Mouse (Mus musculus): ENCODE data around the gene Clec4n. TPM values are rescaled to one million over a fixed set of nuclear protein-coding genes. Genes with fewer than 3 reads are reported as not detected.

The Clec4n gene
- polyA plus RNA-seq, 1 experiment = not detected

- Histone ChIP-seq H3K4me3 (ENCODE audit: low read depth, low read length) (no peak overlapping the region), H3K9ac (ENCODE audit: low read depth, poor library complexity, severe bottlenecking) (no peak overlapping the region), H3K4me1 (ENCODE audit: control insufficient read depth, insufficient read depth, low read length) (no peaks in the 10 kb centered on the region), H3K27ac (ENCODE audit: insufficient read depth, low read length) (no peak overlapping the region), H3K36me3 (ENCODE audit: control insufficient read depth, insufficient read depth, low read length, poor library complexity, severe bottlenecking) (no peaks in the 10 kb centered on the region), H3K27me3 (ENCODE audit: control insufficient read depth, insufficient read depth, low read length, poor library complexity, severe bottlenecking) (no peaks in the 10 kb centered on the region), H3K9me3 (replicated peaks; ENCODE audit: control insufficient read depth, insufficient read depth, low read length, poor library complexity, severe bottlenecking) (no peaks in the 10 kb centered on the region; the same call in 1 of the 2 replicates)
- TF ChIP-seq POLR2A (IDR thresholded peaks at IDR 0.05; ENCODE audit: insufficient read depth, low read length) = no peak
- TF ChIP-seq CTCF (IDR thresholded peaks at IDR 0.05; ENCODE audit: low read depth, low read length) = no peak
- TF ChIP-seq EP300 (IDR thresholded peaks at IDR 0.05; ENCODE audit: insufficient read depth, low read depth, low read length) = no peak
Measured at GRCm38 (mm10) chr6:123259889-123260603, 30.4 kb downstream of the Clec4n start.

DNA sequence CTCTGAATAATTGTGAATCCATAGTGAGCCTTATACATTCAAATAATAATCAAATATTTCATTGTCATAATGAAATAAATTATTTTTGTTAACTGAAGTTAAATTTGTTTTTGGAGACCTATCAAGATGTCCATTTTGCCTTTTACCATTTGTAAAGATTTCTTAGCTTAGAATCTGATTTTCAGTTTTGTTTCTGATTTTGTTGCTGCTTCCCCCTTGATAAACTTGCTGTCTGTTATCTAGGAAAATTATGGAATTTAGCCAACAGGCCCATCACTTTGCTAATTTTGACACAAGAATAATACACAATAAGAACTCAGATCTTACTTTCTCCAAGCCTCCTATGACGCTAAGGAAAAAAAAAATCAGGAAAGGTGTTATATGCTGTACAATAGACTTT is 31.2 kb downstream of the Clec4n start:
- Histone ChIP-seq H3K36me3 (ENCODE audit: control insufficient read depth, insufficient read depth, low read length, poor library complexity, severe bottlenecking) (no peaks in the 10 kb centered on the region), H3K4me3 (ENCODE audit: low read depth, low read length) (no peak overlapping the region), H3K9me3 (replicated peaks; ENCODE audit: control insufficient read depth, insufficient read depth, low read length, poor library complexity, severe bottlenecking) (no peaks in the 10 kb centered on the region; the same call in 1 of the 2 replicates), H3K9ac (ENCODE audit: low read depth, poor library complexity, severe bottlenecking) (no peak overlapping the region), H3K27me3 (ENCODE audit: control insufficient read depth, insufficient read depth, low read length, poor library complexity, severe bottlenecking) (no peaks in the 10 kb centered on the region), H3K27ac (ENCODE audit: insufficient read depth, low read length) (no peak overlapping the region), H3K4me1 (ENCODE audit: control insufficient read depth, insufficient read depth, low read length) (no peaks in the 10 kb centered on the region)
- TF ChIP-seq CTCF (IDR thresholded peaks at IDR 0.05; ENCODE audit: low read depth, low read length) = no peak
- no peak for TF ChIP-seq POLR2A (IDR thresholded peaks at IDR 0.05; ENCODE audit: insufficient read depth, low read length)
- TF ChIP-seq EP300 (IDR thresholded peaks at IDR 0.05; ENCODE audit: insufficient read depth, low read depth, low read length) = no peak

GRCm38 (mm10) chr6:123261555-123262161 is 32.0 kb downstream of the Clec4n start, which contains the start of gene Clec4d:
Clec4d (plus strand) TSS chr6:123262111.
- TF ChIP-seq CTCF (IDR thresholded peaks at IDR 0.05; ENCODE audit: low read depth, low read length) (no peak), EP300 (IDR thresholded peaks at IDR 0.05; ENCODE audit: insufficient read depth, low read depth, low read length) (no peak), POLR2A (IDR thresholded peaks at IDR 0.05; ENCODE audit: insufficient read depth, low read length) (no peak)
- Histone ChIP-seq H3K27me3 (ENCODE audit: control insufficient read depth, insufficient read depth, low read length, poor library complexity, severe bottlenecking) (no peaks in the 10 kb centered on the region), H3K4me1 (ENCODE audit: control insufficient read depth, insufficient read depth, low read length) (no peaks in the 10 kb centered on the region), H3K9ac (ENCODE audit: low read depth, poor library complexity, severe bottlenecking) (no peak within 1 kb of the TSS), H3K36me3 (ENCODE audit: control insufficient read depth, insufficient read depth, low read length, poor library complexity, severe bottlenecking) (no peaks in the 10 kb centered on the region), H3K9me3 (replicated peaks; ENCODE audit: control insufficient read depth, insufficient read depth, low read length, poor library complexity, severe bottlenecking) (no peaks in the 10 kb centered on the region; the same call in 1 of the 2 replicates), H3K27ac (ENCODE audit: insufficient read depth, low read length) (no peak within 1 kb of the TSS), H3K4me3 (ENCODE audit: low read depth, low read length) (no peak within 1 kb of the TSS)

DNA sequence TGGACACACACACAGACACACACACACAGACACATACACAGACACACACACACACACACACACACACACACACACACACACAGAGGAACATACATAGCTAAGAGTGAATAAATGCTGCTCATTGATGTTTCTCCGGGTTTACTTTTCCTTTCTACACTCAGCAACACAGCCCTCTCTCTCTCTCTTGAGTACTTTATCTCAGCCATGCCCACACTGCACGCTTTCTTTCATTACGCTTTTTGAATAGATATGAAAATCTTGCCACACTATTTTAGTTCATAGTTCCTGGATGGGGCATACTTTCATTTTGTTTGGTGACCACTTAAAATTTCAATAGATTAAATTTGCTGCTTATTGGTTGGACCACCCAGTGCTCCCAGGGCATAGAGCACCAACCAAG is 34.6 kb downstream of the Clec4n start:
- H3K27me3 ChIP-seq (ENCODE audit: control insufficient read depth, insufficient read depth, low read length, poor library complexity, severe bottlenecking) = no peaks in the 10 kb centered on the region
- H3K9me3 ChIP-seq (replicated peaks; ENCODE audit: control insufficient read depth, insufficient read depth, low read length, poor library complexity, severe bottlenecking) = no peaks in the 10 kb centered on the region
- TF ChIP-seq CTCF (IDR thresholded peaks at IDR 0.05; ENCODE audit: low read depth, low read length) (no peak), POLR2A (IDR thresholded peaks at IDR 0.05; ENCODE audit: insufficient read depth, low read length) (no peak), EP300 (IDR thresholded peaks at IDR 0.05; ENCODE audit: insufficient read depth, low read depth, low read length) (no peak)
- no peaks in the 10 kb centered on the region for H3K4me1 ChIP-seq (ENCODE audit: control insufficient read depth, insufficient read depth, low read length)
- H3K27ac ChIP-seq (ENCODE audit: insufficient read depth, low read length) = no peak overlapping the region
- H3K4me3 ChIP-seq (ENCODE audit: low read depth, low read length) = no peak overlapping the region
- no peak overlapping the region for H3K9ac ChIP-seq (ENCODE audit: low read depth, poor library complexity, severe bottlenecking)
- no peaks in the 10 kb centered on the region for H3K36me3 ChIP-seq (ENCODE audit: control insufficient read depth, insufficient read depth, low read length, poor library complexity, severe bottlenecking)

- Histone ChIP-seq H3K36me3 (ENCODE audit: control insufficient read depth, insufficient read depth, low read length, poor library complexity, severe bottlenecking) (no peaks in the 10 kb centered on the region), H3K4me1 (ENCODE audit: control insufficient read depth, insufficient read depth, low read length) (no peaks in the 10 kb centered on the region), H3K27me3 (ENCODE audit: control insufficient read depth, insufficient read depth, low read length, poor library complexity, severe bottlenecking) (no peaks in the 10 kb centered on the region), H3K9me3 (replicated peaks; ENCODE audit: control insufficient read depth, insufficient read depth, low read length, poor library complexity, severe bottlenecking) (no peaks in the 10 kb centered on the region), H3K4me3 (ENCODE audit: low read depth, low read length) (no peak overlapping the region), H3K27ac (ENCODE audit: insufficient read depth, low read length) (no peak overlapping the region), H3K9ac (ENCODE audit: low read depth, poor library complexity, severe bottlenecking) (no peak overlapping the region)
- TF ChIP-seq POLR2A (IDR thresholded peaks at IDR 0.05; ENCODE audit: insufficient read depth, low read length) = no peak
- TF ChIP-seq EP300 (IDR thresholded peaks at IDR 0.05; ENCODE audit: insufficient read depth, low read depth, low read length) = no peak
- no peak for TF ChIP-seq CTCF (IDR thresholded peaks at IDR 0.05; ENCODE audit: low read depth, low read length)
Measured at GRCm38 (mm10) chr6:123265809-123266208, 36.2 kb downstream of the Clec4n start.

- Histone ChIP-seq H3K9me3 (replicated peaks; ENCODE audit: control insufficient read depth, insufficient read depth, low read length, poor library complexity, severe bottlenecking) (no peaks in the 10 kb centered on the region), H3K4me3 (ENCODE audit: low read depth, low read length) (no peak overlapping the region), H3K36me3 (ENCODE audit: control insufficient read depth, insufficient read depth, low read length, poor library complexity, severe bottlenecking) (no peaks in the 10 kb centered on the region), H3K4me1 (ENCODE audit: control insufficient read depth, insufficient read depth, low read length) (no peaks in the 10 kb centered on the region), H3K27ac (ENCODE audit: insufficient read depth, low read length) (no peak overlapping the region), H3K9ac (ENCODE audit: low read depth, poor library complexity, severe bottlenecking) (no peak overlapping the region), H3K27me3 (ENCODE audit: control insufficient read depth, insufficient read depth, low read length, poor library complexity, severe bottlenecking) (no peaks in the 10 kb centered on the region)
- no peak for TF ChIP-seq CTCF (IDR thresholded peaks at IDR 0.05; ENCODE audit: low read depth, low read length)
- no peak for TF ChIP-seq POLR2A (IDR thresholded peaks at IDR 0.05; ENCODE audit: insufficient read depth, low read length)
- TF ChIP-seq EP300 (IDR thresholded peaks at IDR 0.05; ENCODE audit: insufficient read depth, low read depth, low read length) = no peak
Measured at GRCm38 (mm10) chr6:123266945-123267344, 37.3 kb downstream of the Clec4n start.

Data from ES-Bruce4 (cell line).